Mouse (Mus musculus) C2C12 (cell line): ENCODE results near the gene Cit. TPM values are rescaled to one million over a fixed set of nuclear protein-coding genes. Genes with fewer than 3 reads are reported as not detected.

Source experiments
- H3K27me3 ChIP-seq: one replicate; pipeline ENCODE4 v1.6.1; 2011; ENCODE audit not compliant: control insufficient read depth, insufficient read depth, insufficient read length
- H3K36me3 ChIP-seq: one replicate; pipeline ENCODE4 v1.6.1; 2011; ENCODE audit not compliant: control insufficient read depth, insufficient read depth
- H3K4me3 ChIP-seq: one replicate; pipeline ENCODE4 v1.5.1; 2011; ENCODE audit warnings: mild to moderate bottlenecking, control low read depth; ENCODE audit not compliant: poor library complexity, insufficient read depth, severe bottlenecking
- H3K79me2 ChIP-seq: one replicate; pipeline ENCODE4 v1.6.1; 2011; ENCODE audit not compliant: control insufficient read depth, insufficient read depth
- H3K79me3 ChIP-seq: one replicate; pipeline ENCODE4 v1.6.1; 2011; ENCODE audit warnings: low read depth, control low read depth
- H3ac ChIP-seq: one replicate; pipeline ENCODE3; 2011; ENCODE audit warnings: low read depth; ENCODE audit not compliant: control insufficient read depth, insufficient read length
- CEBPB ChIP-seq: IDR thresholded peaks from one replicate; pipeline ENCODE4 v1.6.1; 2011; ENCODE audit warnings: low read depth, mild to moderate bottlenecking, control low read depth, moderate library complexity
- CTCF ChIP-seq: IDR thresholded peaks from one replicate; pipeline ENCODE4 v1.5.1; 2011; ENCODE audit not compliant: control insufficient read depth, insufficient read depth, insufficient read length
- FOSL1 ChIP-seq: IDR thresholded peaks from one replicate; pipeline ENCODE4 v1.8.0; 2011; ENCODE audit warnings: mild to moderate bottlenecking, low read length; ENCODE audit not compliant: poor library complexity, insufficient read depth, severe bottlenecking
- MAX ChIP-seq: IDR thresholded peaks from one replicate; pipeline ENCODE4 v1.6.1; 2011; ENCODE audit warnings: mild to moderate bottlenecking, control low read depth
- MYOD1 ChIP-seq: IDR thresholded peaks from one replicate; pipeline ENCODE4 v1.6.1; 2011; ENCODE audit warnings: low read depth; ENCODE audit not compliant: control insufficient read depth, insufficient read length
- MYOG ChIP-seq: IDR thresholded peaks from one replicate; pipeline ENCODE4 v1.6.1; 2011; ENCODE audit not compliant: control insufficient read depth, insufficient read length; ENCODE audit errors: extremely low read depth
- USF1 ChIP-seq: IDR thresholded peaks from one replicate; pipeline ENCODE4 v1.6.1; 2011; ENCODE audit warnings: low read depth, mild to moderate bottlenecking, control low read depth, moderate library complexity
- polyA plus RNA-seq: library from polyadenylated mRNA; unstranded; fragments of >200 nt; fragmentation: generic; extraction: Trizol; gene quantifications from one replicate; pipeline ENCODE4 v1.2.1, GENCODE M21; 2012; ENCODE audit warnings: missing spikeins

Gene Cit
- polyA plus RNA-seq, 1 experiment = 19.9 TPM

DNA sequence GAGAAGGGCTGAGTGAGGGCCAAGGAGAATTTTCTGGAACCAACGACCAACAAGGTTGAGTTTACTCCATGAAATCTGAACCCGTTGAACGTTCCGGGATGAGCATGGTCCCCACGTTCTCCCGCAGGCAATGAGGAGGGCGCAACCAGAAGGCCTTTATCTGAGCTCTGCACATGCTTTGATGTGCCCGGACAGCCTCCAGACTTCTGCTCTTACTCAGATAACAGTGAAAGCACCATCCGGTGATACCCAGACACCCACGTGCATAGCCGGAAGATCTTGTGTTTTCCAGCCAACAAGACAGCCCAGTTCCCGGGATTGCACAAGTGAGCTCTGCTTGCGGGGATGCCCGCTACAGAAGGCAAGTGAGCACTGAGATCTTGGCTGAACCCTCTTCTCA lies 181.5 kb downstream of the Cit start:
- H3K79me2 ChIP-seq = peaks cover 25% of the 10 kb centered on the region

DNA sequence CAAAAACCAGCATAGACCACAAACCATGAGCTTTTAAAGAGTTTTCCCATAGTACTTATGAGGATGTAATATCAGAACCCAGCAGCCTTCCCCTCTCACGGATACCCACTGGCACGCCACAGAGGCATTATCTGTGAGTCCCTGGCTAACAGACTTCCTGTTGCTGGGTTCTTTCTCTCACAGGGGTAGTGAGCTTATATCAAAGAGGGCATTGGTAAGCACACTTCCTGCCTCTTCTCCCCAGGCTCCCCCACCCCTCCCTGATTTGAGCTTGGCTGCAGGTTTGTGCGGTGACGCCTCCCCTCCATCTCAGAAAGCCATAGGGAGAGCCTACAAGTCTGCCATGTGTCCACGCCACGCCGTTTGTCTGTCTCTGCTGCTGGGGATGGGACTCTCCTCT lies 184.0 kb downstream of the Cit start:
- TF ChIP-seq USF1 = no peak
- no peak for TF ChIP-seq CTCF
- TF ChIP-seq MYOG = no peak
- TF ChIP-seq MYOD1 = no peak
- no peak for TF ChIP-seq CEBPB
- no peak for TF ChIP-seq FOSL1
- no peak for TF ChIP-seq MAX
- peaks cover 3% of the 10 kb centered on the region for H3K27me3 ChIP-seq
- H3ac ChIP-seq = no peak overlapping the region
- H3K79me3 ChIP-seq = no peaks in the 10 kb centered on the region
- H3K79me2 ChIP-seq = peaks cover under 1% of the 10 kb centered on the region
- no peak overlapping the region for H3K4me3 ChIP-seq
- no peaks in the 10 kb centered on the region for H3K36me3 ChIP-seq

More for the DNA sequence above, 181.5 kb downstream of the Cit start:
- Histone ChIP-seq H3K36me3 (peaks cover 15% of the 10 kb centered on the region), H3ac (no peak overlapping the region), H3K27me3 (no peaks in the 10 kb centered on the region), H3K4me3 (no peak overlapping the region), H3K79me3 (peaks cover 23% of the 10 kb centered on the region)
- no peak for TF ChIP-seq USF1
- no peak for TF ChIP-seq FOSL1

DNA sequence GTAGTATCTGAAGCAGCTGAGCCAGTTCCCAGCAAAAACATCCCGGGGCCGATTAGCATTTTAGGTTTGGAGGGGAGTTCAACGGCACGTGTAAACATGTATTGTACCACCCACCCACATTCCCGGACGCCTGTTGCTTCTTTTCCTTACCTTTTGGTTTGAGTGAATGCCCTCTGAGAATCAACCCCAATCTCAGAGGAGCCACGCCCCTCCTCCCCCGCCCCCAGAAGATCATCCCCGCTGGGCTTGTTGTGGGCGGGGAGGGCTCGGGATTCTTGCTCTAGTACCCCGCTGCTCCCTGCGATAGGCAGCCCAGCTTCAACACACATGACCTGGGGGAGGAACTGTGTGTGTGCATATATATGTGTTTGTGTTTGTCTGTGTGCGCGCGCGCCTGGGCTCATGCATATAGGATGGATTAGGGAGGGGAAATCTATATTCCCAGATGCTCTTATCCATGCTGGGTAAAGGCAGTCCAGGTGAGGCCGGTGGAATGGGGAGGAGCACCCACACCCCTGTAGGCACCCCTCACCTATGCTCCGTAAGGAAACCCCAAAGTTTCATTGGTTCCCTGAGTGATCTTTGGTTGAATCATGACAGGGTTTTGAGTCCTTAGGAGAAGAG lies 185.6 kb downstream of the Cit start:
- Histone ChIP-seq H3ac (no peak overlapping the region), H3K4me3 (no peak overlapping the region), H3K79me2 (no peaks in the 10 kb centered on the region), H3K27me3 (peaks cover 6% of the 10 kb centered on the region), H3K36me3 (no peaks in the 10 kb centered on the region), H3K79me3 (no peaks in the 10 kb centered on the region)
- TF ChIP-seq FOSL1 (no peak), MYOD1 (no peak), CTCF (no peak), USF1 (no peak), CEBPB (no peak), MYOG (no peak), MAX (no peak)

DNA sequence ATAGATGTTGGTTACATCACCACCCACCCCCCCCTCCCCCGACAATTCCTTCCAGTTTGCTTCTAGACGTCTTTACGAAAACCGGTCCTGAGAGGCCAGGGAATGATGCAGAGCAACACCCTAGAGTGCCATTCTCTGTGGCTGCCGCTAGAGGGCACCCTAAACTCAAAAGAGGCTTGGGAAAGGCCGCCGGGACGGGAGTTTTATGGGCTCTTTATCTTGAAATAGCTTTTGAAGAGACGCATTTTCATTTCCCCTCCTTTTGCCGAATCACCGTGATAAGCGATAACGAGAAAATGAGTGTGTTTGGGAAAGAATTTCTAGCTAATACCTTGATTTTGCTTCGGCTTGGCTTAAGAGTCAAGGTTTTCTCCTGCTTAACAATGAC lies 186.1 kb downstream of the Cit start:
- peak; percentile 51 for TF ChIP-seq CTCF
- no peak for TF ChIP-seq FOSL1
- no peak overlapping the region for H3ac ChIP-seq
- no peak overlapping the region for H3K4me3 ChIP-seq
- H3K27me3 ChIP-seq = peaks cover 10% of the 10 kb centered on the region
- H3K79me3 ChIP-seq = no peaks in the 10 kb centered on the region
- no peaks in the 10 kb centered on the region for H3K36me3 ChIP-seq
- H3K79me2 ChIP-seq = no peaks in the 10 kb centered on the region

DNA sequence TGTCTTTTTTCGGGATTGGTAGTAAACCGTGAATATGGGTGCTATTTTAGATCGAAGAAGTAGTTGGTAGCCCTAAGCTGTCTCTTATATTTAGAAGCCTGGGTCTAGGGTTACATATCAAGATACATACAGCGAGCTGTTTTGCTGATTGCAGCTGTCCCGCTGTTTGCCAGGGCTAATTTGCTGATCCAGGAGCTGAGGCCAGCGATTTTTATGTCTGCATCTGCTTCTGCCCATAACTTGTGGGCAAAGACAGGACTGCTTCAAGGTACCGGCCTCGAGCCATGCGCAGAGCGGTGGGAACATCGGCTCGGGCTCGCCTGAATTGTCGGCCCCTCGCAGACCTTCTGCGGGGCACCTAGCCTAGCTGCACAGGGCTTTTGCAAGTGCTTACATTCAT lies 191.4 kb downstream of the Cit start:
- peaks cover 27% of the 10 kb centered on the region for H3K27me3 ChIP-seq
- TF ChIP-seq FOSL1 (no peak), MYOD1 (no peak)
- no peaks in the 10 kb centered on the region for H3K36me3 ChIP-seq

DNA sequence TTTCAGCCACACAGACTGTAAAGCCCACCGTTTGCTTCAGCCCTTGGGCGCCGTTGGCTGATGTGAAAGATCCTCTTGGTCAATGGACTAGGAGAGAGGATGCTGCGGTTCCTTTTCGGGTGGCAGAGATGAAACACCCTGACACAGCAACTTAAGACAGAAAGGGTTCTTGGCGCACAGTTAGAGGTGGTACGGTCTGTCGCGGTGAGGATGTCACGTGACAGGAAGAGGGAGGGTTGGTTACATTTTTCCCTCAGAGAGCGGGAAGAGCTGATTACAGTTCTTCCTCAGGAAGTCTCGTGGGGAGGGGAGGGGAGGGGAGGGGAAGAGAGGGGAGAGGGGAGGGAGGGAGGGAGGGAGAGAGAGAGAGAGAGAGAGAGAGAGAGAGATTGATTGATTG lies 192.7 kb downstream of the Cit start:
- H3K79me2 ChIP-seq = no peaks in the 10 kb centered on the region
- peaks cover 26% of the 10 kb centered on the region for H3K27me3 ChIP-seq
- TF ChIP-seq USF1 (no peak), MAX (no peak), FOSL1 (no peak), CEBPB (no peak), CTCF (no peak), MYOG (no peak), MYOD1 (no peak)
- H3K36me3 ChIP-seq = no peaks in the 10 kb centered on the region
- no peak overlapping the region for H3ac ChIP-seq
- no peaks in the 10 kb centered on the region for H3K79me3 ChIP-seq
- no peak overlapping the region for H3K4me3 ChIP-seq

More for the DNA sequence above, 191.4 kb downstream of the Cit start:
- H3K4me3 ChIP-seq = no peak overlapping the region
- H3K79me3 ChIP-seq = no peaks in the 10 kb centered on the region
- no peaks in the 10 kb centered on the region for H3K79me2 ChIP-seq
- no peak overlapping the region for H3ac ChIP-seq

DNA sequence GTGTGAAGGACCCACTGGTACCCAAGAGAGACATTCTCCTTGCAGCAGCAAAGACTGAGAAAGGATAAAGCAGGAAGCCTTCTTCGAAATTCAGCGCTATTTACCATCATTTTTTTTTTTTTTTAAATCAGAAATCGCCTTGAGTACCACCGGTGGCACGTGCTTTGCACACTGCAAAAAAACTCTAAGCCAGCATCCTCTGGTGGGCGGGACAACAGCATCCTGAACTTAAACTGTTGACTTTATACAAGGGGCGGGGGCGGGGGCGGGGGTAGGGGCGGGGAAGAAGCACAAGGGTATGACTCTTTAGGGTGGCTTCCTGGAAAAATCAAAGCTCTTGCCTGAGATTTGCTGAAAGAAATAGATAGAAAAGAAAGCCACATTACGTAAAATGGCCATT lies 194.6 kb downstream of the Cit start:
- no peak overlapping the region for H3ac ChIP-seq
- TF ChIP-seq CEBPB (no peak), MYOG (no peak), MYOD1 (no peak), MAX (no peak), FOSL1 (no peak), CTCF (no peak), USF1 (no peak)
- H3K79me3 ChIP-seq = no peaks in the 10 kb centered on the region
- H3K79me2 ChIP-seq = no peaks in the 10 kb centered on the region
- H3K27me3 ChIP-seq = peaks cover 24% of the 10 kb centered on the region
- no peaks in the 10 kb centered on the region for H3K36me3 ChIP-seq
- no peak overlapping the region for H3K4me3 ChIP-seq
